Mouse (Mus musculus): ENCODE data around the gene Gal3st1.
"Not testable (repeated sequence)": the region's sequence is repeated elsewhere in the genome, so short reads cannot be mapped to it uniquely, and the experiment has no call there.

Gal3st1 gene

DNA sequence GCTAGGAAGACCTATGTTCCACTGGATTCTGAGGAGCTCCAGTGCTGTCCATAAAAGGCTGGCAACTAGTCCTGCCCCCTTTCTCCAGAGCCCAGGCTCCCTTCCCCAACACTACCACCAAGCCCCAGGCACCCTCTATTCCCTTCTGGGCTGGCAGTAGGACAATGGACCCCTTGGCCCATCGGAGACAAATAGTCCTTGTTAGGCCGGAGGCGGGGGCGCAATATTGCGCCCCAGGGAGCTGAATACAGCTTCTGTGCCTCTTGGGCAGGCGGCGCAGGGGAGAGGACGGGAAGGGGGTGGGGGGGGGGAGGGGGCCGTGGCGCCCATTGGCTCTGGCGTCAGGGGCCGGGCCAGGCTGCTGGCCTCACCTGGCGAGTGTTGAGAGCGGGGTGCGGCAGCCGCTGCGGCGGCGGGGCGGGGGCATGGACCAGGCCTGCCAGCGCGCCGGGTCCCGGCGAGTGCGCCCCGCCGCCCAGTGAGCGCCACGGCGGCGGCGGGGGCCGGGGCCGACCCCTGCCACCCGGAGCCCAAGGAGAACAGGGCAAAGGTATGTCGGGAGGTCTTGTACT, at the start of gene Gal3st1:
Gal3st1 (plus strand) TSS at position 346 of the 572 bp plus-strand sequence.
- peak; percentile 39 for DNase-seq (ENCODE audit: low spot score)

DNA sequence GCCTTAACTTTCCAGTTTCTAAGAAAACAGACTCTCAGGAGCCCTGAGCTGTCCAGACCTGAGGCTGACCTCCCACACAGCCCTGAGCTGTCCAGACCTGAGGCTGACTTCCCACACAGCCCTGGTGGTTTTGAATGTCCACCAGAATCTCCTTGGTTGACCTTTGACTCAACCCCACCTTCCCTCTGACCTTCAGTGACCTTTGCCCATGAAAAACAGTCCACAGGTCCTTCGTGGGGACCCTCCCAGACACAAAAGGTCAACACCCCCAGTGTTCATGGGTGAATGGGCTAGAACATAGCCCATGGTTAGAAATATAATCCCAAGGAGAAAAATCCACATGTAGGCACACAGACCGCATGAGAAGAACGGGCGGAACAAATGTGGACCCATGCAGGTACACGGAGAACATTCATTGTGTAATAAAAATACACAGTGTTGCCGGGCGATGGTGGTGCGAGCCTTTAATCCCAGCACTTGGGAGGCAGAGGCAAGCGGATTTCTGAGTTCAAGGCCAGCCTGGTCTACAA, 49.6 kb upstream of the Gal3st1 start:
- DNase-seq (ENCODE audit: low spot score) = no peak

DNA sequence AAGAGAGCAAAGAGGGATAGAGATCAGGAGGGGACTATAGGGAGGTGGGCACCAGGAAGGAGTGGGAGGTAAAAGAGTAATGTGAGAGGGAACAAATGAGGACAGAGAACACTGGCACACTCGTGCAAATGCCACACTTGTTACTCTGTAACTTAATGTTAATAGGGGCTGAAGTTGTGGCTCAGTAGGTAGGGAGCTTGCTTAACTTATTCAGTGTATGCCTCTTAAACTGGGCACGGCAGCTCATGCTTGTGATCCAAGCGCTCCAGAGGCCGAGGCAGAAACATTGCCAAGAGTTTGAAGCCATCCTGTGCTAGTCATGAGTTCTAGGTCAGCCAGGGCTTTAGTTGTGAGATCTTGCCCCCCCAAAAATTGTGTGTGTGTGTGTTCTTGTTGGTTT, 48.3 kb upstream of the Gal3st1 start:
- DNase-seq (ENCODE audit: low spot score) = no peak

DNA sequence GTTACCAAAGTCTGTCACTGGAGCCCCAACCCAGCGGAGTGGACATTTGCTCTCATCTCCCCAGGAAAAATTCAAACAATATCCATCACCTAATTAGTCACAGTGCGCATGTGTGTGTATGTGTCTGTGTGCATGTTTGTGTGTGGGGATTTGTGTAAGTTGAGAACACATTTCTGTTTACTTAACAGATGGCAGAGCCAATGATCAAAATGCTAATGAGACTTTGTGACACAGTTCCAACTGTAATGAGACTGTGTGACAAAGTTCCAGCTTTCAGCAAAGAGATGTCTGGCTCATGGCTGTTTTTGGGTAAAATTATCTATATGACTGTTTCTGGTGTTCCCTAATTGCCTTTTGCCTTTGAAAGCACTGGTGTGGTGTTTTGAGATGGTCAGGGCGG, 47.1 kb upstream of the Gal3st1 start:
- no peak for DNase-seq (ENCODE audit: low spot score)

GRCm38 (mm10) chr11:3937321-3937874, 46.0 kb upstream of the Gal3st1 start:
- DNase-seq (ENCODE audit: low spot score) = no peak

- no peak for DNase-seq (ENCODE audit: low spot score)
Observed at GRCm38 (mm10) chr11:3941371-3941770, 42.1 kb upstream of the Gal3st1 start.

GRCm38 (mm10) chr11:3946386-3946785, 37.0 kb upstream of the Gal3st1 start:
- DNase-seq (ENCODE audit: low spot score) = no peak

- DNase-seq (ENCODE audit: low spot score) = not testable (repeated sequence)
Observed at GRCm38 (mm10) chr11:3954876-3955275, 28.6 kb upstream of the Gal3st1 start.

GRCm38 (mm10) chr11:3955371-3955770, 28.1 kb upstream of the Gal3st1 start:
- DNase-seq (ENCODE audit: low spot score) = not testable (repeated sequence)

DNA sequence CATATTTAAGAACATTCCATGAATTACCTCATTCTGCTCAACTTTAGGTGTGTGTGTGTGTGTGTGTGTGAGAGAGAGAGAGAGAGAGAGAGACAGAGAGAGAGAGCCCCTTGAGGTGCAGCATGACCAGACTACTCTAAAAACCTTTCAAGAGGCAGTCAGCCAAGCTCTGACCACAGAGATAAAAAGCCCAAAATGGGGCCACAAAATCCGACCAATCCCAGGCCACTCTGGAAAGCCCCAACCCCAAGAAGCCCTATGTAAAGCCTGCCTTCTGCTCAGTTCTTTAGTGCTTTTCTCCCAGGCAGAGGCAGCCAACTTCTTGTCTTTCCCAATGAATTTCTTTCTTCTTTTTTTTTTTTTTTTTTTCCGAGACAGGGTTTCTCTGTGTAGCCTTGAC, 22.5 kb upstream of the Gal3st1 start:
- no peak for DNase-seq (ENCODE audit: low spot score)

DNA sequence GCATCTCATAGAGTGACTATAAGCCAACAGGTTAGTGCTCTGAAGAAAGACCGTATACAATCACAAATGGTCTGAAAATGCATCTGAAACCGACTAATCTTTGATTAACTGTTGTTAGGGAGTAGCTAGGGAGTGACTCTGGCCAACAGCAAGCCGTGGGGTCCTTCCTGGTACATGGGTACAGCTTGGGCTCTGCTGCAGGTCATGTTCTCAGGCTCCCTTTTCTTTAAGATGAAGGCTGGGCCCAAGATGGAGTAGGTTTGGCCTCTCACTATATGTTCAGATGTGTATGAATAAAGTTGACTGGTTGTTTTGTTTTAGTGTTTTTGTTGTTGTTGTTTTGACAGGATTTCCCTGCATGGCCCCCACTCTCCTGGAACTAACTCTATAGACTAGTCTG, 21.7 kb upstream of the Gal3st1 start:
- no peak for DNase-seq (ENCODE audit: low spot score)

- no peak for DNase-seq (ENCODE audit: low spot score)
Observed at GRCm38 (mm10) chr11:3963155-3963554, 20.3 kb upstream of the Gal3st1 start.

DNA sequence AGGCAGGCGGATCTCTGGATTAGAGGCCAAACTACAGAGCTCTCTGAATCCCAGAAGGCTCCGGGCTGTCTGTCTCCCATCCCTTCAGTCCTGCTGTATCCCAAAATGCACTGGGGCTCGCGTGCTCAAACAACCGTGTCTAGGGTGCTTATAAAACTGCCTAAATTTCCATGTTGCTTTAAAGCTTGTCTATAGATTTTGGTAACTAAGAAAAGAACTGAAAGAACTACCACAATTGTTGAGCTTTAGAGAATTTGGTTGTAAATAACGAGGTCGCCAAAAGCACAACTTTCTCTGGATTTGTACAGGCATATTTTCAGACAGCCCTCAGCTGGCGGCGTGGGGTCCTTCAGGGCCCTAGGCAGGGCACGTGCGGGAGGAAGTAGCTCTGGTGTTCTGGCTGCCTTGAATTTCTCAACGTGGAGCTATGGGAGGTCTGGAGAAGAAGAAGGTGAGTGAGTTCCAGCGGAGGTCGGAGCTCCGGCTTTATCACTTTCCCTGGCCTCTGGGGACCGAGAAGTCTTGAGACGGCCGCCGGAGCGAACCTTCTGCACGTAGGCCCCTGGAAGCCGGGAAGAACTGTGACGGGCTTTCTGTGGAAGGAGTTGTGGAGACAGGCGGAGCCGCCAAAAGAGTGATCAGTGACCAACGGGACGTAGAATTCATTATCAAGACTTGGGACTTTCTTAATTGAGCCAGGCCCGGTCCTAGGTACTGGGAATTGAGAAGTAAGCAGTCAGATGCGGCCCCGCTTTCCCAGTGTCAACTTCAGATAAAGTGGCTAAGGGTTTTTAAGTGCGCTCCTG, 19.6 kb upstream of the Gal3st1 start, which contains the start of gene Pes1:
Pes1 (plus strand) TSS at position 366 of the 806 bp plus-strand sequence.
- DNase-seq (ENCODE audit: low spot score) = peak; percentile 82

DNA sequence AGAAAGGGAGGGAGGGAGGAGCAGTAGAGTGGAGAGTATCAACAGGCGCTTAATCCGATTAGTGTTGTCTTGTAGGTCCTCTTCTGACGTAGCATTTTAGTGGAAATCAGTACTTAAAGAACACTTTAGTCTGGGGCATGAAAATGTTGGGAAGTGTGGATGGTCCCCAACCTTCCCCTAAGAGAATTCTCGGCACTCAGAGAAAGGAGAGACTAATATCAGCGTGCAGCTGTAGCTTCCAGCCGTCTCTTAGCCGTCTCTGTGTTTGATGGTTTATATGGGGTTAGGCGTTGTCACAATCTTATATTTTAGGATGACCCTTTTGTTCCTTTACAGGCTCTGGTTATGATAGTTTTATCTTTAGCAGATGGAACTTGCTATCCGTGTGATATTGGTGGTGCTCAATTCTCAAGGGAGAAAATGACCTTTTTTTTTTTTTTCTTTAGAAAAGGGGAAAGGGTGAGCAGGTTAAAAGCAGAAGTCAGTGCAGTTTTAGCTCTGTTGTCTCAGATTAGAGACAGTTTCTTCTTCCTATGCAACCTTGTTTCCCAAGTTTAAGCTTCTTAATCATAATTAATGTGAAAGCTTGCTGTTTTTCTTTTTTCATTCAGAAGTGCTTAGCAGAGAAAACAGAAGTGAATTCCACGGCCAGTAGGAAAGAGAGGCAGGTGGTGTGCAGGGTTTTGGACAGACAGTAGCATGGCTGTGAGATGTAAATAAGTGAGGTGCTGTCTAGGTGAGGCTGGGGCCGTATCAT, 18.8 kb upstream of the Gal3st1 start:
- no peak for DNase-seq (ENCODE audit: low spot score)

DNA sequence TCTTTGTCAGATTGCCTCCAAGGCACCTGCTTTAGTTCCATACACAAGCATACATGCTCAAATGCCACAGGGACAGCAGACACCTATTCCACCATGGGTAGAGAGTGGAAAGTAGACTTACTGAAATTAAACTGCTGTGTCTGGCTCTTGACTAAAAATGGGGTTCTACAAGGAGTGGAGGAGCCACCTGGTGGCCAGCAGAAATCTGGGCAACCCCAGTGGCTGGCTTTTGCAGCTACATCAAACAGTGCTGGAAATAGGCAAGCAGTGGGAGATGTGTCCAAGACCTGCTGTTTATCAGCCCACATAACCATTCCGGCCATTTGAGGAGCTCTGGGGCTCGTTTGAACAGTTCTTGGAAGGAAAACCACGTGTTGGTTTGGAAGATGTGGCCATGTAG, 13.6 kb upstream of the Gal3st1 start:
- DNase-seq (ENCODE audit: low spot score) = no peak

- no peak for DNase-seq (ENCODE audit: low spot score)
Observed at GRCm38 (mm10) chr11:3970361-3970760, 13.1 kb upstream of the Gal3st1 start.

- no peak for DNase-seq (ENCODE audit: low spot score)
Observed at GRCm38 (mm10) chr11:3973081-3973480, 10.4 kb upstream of the Gal3st1 start.

GRCm38 (mm10) chr11:3974311-3974710, 9.1 kb upstream of the Gal3st1 start:
- no peak for DNase-seq (ENCODE audit: low spot score)

DNA sequence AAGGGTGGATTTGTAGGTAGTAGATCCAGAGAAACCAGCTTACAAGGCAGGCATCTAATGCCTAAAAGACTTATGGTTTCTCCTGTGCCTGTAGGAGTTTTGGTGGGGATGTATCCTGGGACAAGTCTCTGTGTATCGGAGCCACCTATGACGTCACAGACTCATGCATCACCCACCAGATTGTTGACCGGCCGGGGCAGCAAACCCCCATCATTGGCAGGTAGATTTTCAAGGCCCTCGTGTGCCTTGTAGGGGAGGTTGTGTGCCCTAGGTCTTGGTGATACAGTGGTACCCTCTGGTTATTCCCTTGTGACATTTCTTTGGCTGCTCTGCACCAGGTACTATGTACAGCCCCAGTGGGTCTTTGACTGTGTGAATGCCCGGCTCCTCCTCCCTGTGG, 6.8 kb upstream of the Gal3st1 start, which contains the start of gene 4930556J24Rik:
4930556J24Rik (minus strand) TSS at position 101 of the 400 bp plus-strand sequence.
- DNase-seq (ENCODE audit: low spot score) = no peak

DNA sequence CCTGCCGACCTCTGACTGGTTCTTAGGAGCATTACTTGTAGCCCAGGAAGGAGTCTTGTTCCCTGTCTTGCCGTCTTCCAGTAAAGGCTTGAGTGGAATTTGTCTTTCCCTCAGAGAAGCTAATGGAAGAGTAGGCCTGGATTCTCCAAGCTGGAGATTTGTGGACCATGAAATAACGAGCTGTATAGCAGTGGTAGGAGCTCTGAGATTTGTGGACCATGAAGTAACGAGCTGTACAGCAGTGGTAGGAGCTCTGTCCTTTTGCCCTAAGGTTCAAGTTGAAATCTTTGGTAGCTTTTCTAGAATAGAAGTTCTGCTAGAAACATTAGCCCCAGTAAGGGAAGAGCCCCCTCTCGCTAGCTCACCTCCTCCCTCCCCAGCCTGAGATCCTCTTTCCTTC, 5.0 kb upstream of the Gal3st1 start:
- DNase-seq (ENCODE audit: low spot score) = no peak

- no peak for DNase-seq (ENCODE audit: low spot score)
Observed at GRCm38 (mm10) chr11:3981536-3981935, 1.9 kb upstream of the Gal3st1 start.

All from left cerebral cortex, adult 11 months (tissue).